Mouse (Mus musculus) cerebellum, adult 2 months (tissue): ENCODE data around the gene M1ap.
A peak's percentile ranks its signal among the peaks of the same experiment; 100 is the strongest.

Experiments used
- CTCF ChIP-seq: fragments of 200-500 bp; IDR thresholded peaks from 2 replicates; pipeline ENCODE4 v1.5.1; 2011; ENCODE audit warnings: low read depth, mild to moderate bottlenecking, control low read depth, low read length, moderate library complexity, borderline replicate concordance; ENCODE audit not compliant: insufficient read depth
- POLR2A ChIP-seq: fragments of 200-500 bp; IDR thresholded peaks from 2 replicates; pipeline ENCODE4 v1.6.1; 2011; ENCODE audit warnings: low read length, control low read depth, borderline replicate concordance; ENCODE audit not compliant: insufficient read depth

DNA sequence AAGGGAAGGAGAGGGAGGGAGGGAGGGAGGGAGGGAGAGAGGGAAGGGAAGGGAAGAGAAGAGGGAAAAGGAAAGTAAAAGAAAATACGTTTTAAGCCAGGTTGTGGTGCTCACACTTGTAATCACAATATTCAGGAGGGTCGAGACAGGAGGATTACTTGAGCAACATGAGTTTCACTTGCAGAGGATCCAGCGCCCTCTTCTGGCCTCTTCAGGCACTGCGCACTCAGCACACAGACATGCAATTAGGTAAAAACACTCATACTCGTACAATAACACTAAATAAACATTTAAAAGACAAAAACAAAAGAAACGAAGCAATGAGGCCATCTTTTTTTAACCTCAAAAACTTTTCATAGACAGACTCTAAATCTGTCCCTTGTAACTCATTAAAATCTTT is 952 bp upstream of the M1ap start:
- no peak for TF ChIP-seq POLR2A
- TF ChIP-seq CTCF = peak; percentile 50
